Mouse (Mus musculus): Measurements from ENCODE around the gene Pard3.

DNA sequence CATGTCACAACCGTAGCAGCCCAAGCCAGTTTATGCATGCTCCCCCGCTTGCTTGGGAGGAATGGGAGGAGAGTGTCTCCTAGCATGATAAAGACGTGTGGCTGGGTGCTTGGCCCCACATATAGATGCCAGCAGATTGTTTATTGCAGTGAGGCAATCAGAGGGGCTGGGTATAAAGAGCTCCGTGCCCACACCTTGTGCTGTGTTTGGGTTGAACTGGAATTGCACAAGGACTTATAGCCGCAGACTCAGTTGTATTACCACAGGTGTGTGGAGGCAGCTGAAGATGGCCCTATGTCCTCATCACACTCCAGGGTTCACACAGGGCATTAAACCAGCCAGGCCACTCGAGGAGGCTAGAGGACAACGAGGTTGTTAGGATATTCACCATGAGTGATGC, 98.2 kb downstream of the Pard3 start:
- TF ChIP-seq CTCF (IDR thresholded peaks at IDR 0.05; ENCODE audit: borderline replicate concordance, extremely low read depth, insufficient read depth, insufficient read length) (no peak), POLR2A (IDR thresholded peaks at IDR 0.05; ENCODE audit: borderline replicate concordance, extremely low read depth, insufficient read depth, insufficient read length, poor library complexity, severe bottlenecking) (no peak)
